Mouse (Mus musculus): Measurements from ENCODE around the gene Ntrk2.
A peak's percentile ranks its signal among the peaks of the same experiment; 100 is the strongest.

Gene Ntrk2

DNA sequence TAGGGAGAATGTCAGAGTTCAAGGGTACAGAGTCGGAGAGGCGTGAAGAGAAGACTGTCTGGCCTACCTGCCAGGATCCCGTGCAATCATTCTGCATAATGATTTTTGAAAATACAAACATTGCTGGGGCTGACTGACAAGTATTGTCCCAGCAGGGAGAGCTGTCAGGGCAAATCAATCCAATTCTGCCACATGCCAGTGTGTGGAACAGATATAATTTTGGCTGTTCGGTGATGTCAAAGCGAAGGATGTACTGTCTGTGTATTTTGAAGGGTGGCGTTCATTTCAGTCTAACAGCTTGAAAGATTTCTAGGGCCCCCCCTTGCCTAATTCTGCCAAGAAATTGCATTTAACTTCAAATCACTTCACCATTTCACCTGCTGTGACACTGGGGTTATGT is 224.2 kb downstream of the Ntrk2 start:
- DNase-seq (ENCODE audit: inconsistent age in 2 of 2, low spot score in 1 of 2), result no peak

DNA sequence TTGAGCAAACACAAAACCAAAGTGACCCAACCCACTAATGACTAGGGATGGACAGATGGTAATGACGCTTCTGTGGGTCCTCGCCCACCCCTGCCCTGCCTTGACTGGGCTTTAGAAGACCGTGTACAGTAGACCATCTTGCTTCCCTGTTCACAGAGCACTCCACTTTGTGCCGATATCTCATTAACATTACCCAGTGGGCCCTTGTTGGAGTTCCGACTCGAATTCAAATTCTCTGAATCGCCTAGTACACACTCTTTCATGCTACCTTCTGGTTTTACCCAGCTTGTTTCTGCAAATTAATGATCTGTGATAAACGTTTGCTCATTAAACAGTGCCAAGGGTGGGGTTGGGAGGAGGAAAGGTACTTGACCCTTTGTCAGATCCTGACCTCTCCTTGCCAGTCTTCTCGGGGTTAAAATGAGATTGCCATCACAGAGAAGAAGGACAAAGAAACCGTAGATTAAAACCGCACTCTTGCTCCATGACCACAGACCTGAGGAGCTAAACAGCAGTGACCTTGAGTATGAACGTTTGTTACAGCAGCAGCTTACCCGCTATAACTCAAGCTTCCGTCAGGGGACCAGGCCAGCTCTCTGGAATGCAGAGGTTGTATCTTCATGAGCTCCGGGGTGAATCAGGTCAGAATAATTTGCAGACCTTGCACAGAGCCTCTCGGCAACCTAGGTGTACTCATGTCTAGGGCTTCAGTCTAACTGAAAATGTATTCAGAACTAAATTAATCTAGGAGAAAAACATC is 234.0 kb downstream of the Ntrk2 start:
- no peak for DNase-seq (ENCODE audit: inconsistent age in 2 of 2, low spot score in 1 of 2)

DNA sequence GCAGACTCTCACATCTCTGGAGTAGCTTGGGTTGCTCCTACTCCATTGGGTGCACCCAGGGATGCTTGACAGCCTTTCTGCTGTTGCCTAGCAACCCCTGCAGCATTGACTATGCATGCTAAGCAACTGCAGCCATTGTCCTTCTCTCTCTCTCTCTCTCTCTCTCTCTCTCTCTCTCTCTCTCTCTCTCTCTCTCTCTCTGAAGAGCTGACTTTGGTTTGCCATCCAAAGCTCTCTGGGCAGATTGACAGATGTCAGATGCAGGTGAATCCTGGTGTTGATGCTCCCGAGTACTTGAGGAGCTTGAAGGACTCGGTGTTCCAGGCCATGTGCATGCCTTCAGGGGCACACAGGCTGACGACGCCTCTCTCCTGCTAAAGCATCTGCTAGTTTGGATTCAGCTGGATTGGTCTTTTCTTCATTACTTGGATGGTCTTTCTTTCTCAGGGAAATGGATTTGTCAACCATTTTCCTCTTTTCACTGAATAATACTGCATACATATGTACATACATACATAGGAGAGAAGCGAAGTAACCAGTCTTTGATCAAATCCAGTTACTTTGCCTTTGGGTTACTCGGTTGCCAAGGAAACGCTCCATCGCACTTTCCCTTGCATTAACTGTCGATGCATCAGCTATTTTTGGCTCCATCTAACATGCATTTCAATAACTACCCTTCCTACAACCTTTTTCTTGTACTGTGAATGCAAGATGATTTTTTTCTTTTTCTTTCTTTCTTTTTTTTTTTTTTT is 234.8 kb downstream of the Ntrk2 start:
- no peak for DNase-seq (ENCODE audit: inconsistent age in 2 of 2, low spot score in 1 of 2)

DNA sequence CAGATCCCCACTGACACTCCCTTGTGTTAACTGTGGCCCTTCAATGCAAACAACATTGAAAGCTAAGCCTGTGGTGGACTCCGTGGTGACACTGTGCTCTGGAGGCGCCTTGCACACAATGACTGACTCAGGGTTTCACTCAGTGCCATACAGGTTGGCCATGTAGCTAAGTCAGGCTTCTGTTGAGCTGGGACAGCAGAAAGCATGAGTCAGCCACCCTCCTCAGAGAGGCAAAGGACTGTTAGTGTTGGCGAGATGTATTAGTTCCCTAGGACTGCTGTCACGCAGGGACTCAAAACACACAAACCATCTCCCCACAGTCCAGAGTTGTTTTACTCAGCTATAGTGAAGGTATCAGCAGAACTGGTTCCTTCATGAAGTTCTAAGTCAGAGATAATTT is 245.8 kb downstream of the Ntrk2 start:
- DNase-seq (ENCODE audit: inconsistent age in 2 of 2, low spot score in 1 of 2), result no peak

DNA sequence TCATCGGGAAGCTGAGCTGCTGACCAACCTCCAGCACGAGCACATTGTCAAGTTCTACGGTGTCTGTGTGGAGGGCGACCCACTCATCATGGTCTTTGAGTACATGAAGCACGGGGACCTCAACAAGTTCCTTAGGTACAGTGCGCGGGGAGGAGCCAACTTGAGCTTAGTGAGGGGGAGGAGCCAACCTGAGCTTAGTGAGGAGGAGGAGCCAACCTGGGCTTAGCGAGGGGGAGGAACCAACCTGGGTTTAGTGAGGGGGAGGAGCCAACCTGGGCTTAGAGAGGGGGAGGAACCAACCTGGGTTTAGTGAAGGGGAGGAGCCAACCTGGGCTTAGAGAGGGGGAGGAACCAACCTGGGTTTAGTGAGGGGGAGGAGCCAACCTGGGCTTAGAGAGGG is 248.0 kb downstream of the Ntrk2 start:
- DNase-seq (ENCODE audit: inconsistent age in 2 of 2, low spot score in 1 of 2), result peak; percentile 10 to 38

DNA sequence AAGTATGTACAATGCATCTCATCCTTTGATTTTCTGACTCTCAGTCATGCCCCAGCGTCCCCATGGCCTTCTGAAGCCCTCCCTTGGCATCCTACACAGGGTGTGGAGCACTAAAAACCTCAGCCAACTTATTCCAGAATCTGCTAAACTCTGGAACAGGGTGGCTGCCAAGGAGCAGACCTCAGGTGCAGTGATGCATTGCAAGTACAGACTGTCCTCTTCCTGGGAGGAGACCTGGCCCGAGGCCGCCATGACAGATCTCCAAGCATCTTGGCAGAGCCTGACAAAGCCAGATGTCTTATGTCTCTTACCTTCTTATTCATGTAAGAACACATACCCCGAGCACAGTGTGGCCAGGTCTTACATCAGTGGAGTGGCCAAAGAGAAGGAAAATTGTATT is 250.5 kb downstream of the Ntrk2 start:
- DNase-seq (ENCODE audit: inconsistent age in 2 of 2, low spot score in 1 of 2), result no peak

DNA sequence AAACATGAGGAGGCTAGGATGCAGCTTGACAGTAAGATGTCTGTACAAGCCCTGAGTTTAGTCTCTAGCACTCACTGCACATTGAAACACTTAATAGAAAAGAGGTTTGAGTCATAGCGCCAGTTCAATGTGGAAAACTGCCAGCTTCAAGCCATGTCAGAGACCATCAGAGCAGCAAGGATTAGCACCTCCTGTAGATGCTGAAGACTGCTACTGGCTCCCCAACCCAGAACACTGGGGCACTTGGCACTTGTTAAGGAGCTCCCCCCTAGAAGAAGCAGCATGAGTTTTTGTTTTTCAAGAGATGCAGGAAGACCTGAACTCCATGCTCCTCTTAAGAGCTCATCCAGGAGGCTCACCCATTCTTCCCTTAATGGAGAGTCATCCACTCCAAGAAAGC is 251.5 kb downstream of the Ntrk2 start:
- no peak for DNase-seq (ENCODE audit: inconsistent age in 2 of 2, low spot score in 1 of 2)

DNA sequence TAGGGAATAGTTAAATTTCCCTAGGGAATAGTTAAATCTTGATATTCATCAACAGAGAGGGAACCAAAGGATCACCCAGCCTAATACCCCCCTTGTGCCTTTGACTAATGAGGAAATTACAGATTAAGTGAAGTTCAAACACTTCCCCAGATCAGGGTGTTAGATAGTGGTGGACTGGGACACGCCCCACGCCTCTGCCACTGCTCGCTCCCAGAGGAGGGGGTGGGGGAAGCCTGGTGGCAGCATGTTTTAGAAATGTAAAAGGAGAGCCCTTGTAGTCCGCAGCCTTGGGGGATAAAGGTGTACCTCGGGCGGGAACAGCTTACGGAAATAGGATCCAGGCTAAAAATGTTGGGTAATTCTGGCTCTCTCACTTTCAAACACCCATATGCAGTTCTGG is 252.7 kb downstream of the Ntrk2 start:
- DNase-seq (ENCODE audit: inconsistent age in 2 of 2, low spot score in 1 of 2), result no peak

DNA sequence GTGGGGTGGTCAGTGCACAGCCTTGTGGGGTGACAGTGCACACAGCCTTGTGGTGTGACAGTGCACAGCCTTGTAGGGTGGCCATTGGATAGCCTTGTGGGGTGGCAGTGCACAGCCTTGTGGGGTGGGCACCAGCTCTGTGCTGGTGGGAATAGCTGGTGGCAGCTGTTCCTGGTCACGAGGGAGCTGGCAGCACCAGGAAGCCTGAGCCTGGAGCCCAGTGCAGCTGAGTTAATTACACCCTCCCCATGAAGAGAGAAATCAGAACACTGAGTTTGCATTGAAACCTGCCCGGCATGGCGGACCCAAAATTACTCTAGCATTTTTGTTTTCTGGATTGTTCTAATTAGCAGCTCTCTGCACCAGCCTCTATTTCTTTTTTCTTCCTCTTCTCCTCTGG is 259.3 kb downstream of the Ntrk2 start:
- DNase-seq (ENCODE audit: inconsistent age in 2 of 2, low spot score in 1 of 2), result no peak

DNA sequence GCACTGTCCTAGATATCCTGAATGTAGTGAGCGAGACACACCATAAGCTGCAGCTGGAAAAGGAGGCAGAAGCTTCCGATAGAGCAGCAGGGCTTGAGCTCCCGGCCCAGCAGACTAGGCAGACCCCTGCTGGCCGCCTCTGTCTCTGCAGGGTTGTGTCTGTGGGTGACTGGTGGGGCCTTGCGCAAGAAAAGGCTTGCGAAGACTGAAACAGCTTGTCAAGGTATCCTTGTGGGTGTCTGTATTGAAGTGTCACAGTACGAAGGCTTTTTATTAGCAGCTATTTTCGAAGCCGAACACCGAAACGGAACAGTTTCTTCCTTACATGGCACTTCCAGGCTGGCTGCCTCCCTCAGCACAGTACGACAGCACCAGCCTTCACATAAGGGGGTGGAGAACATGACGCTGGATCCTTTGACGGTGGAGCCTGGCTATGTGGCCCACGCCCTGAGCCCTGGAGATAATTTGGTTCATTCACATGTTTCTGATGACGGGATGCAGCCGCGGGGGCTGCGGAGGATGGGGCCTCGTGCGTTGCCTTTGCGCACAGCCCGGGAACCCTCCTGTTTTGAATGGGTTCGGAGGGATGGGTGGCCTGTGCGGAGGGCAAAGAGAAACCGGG is 267.4 kb downstream of the Ntrk2 start:
- DNase-seq (ENCODE audit: inconsistent age in 2 of 2, low spot score in 1 of 2), result peak; percentile 74 to 93

DNA sequence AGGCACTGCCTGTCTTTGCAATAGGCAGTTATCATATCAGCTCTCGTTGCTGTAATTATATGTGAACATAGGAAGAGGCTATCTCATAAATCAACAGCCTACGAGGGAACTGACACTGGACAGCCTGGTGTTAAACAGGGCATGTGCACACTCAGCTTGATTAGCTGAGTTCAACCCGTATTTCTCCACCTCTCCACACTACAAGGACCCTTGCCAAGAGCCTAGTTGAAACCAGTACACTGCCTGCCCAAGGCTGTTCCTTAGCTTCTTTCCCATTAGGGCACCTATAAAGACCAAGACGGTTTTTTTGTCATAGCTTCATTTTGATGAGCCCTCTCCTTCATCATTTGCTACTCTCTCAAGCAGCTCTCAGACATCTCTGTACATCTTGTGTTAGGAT is 270.1 kb downstream of the Ntrk2 start:
- DNase-seq (ENCODE audit: inconsistent age in 2 of 2, low spot score in 1 of 2), result no peak

DNA sequence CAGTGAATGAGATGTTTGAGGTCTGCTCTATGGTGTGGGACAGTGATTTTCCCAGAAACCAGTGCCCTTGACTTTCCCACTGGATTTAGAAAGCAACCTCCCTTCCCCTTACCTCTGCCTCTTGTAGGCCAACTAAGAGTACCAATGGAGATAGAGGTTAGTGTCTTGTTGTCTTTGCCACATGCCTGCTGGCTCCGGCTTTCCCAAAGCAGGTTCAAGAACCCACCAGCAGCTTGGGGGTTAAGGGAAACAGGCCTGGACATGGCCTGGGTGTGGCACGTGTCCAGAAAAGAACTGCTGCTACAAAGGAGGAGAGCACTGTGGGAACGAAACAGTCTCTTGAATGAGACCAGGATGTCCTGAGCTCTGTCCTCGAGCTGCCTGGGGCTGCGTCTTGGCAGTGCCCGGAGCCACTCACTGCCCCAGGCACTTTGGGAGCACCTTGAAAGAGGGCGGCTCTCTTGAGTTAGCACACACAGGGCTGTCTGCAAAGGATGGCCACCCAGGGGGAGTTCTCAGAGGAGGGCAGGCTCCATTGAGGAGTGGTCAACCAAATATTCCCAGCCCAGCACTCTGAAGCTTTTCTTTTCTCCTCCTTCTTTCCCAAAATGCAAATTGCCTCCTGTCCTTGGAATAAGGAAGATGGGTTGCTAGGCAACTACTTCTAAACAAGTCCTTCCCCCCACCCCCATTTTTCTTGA is 273.5 kb downstream of the Ntrk2 start:
- no peak for DNase-seq (ENCODE audit: inconsistent age in 2 of 2, low spot score in 1 of 2)

DNA sequence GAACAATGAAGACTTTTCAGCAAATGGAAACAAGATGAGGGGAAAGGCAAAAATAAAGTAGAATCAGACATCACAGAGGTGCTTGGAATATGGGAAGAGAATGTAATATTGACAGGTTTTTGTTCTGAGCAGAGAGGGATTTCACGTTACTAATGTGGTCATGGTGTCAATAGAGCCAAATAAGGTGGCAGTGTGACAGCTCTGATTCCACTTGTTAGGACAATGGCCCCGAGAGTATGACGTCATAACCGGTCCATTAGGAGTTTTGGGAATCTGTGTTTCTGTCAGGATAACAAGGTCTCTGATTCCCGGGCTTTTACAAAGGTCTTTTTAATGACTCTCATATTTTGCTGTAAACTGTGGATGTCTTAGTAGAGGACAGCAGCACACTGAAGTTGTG is 274.1 kb downstream of the Ntrk2 start:
- DNase-seq (ENCODE audit: inconsistent age in 2 of 2, low spot score in 1 of 2), result no peak

DNA sequence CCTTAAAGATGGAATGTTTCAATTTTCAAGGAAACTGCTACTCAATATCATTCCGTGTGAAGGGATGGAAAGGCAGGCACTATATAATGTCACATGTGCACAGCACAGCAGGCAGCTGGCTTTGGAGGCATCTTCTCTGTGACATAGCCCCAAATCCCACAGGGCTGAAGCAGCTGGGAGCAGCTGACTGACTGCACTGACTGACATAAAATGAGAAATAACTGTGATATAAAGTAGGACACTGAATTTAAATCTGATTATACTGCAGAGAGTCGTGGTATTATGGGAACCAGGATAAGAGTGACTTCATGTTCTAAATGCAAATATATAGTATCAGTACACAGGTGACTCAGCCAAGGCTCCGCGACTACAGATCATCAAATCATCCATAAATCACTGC is 282.6 kb downstream of the Ntrk2 start:
- DNase-seq (ENCODE audit: inconsistent age in 2 of 2, low spot score in 1 of 2), result no peak

DNA sequence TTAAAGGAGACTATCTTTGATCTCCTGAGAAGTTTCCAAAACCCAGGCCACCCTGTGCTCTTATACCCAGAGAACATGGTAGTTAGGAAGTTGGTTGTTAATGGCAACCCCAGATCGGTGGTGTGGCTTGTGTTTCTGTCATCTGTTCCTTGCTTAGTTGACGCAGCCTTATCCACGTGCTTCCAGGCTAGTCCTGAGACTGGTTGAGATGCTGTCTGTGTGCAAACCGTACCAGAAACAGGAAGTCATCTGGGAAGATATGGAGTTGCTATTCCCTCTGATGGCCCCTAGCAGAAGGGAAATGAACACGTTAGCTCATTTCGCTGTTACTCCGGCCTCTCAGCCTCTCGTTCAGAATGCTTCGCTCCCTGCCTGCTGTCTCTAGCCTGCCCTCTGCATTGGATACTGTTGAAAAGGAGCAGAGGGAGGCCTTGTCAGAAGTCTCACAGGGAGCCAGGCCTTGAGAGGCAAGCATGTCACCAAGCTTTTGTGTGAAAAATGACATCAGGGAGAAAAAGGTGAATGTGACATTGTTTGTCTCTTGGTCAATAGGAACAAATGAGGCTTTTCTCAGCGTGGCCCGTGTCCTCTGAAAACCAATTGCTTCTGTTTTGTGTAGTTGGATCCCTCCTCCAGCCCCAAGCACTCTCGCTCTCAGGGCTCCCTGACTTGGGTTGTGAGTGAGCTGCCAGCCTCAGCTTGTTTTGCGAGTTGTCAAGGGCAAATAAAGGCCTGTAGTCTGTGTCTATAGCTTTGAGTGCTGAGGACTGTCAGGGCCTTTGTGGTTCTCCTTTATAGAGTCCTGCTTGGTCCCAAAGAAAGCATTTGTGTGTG is 285.0 kb downstream of the Ntrk2 start:
- DNase-seq (ENCODE audit: inconsistent age in 2 of 2, low spot score in 1 of 2), result no peak

DNA sequence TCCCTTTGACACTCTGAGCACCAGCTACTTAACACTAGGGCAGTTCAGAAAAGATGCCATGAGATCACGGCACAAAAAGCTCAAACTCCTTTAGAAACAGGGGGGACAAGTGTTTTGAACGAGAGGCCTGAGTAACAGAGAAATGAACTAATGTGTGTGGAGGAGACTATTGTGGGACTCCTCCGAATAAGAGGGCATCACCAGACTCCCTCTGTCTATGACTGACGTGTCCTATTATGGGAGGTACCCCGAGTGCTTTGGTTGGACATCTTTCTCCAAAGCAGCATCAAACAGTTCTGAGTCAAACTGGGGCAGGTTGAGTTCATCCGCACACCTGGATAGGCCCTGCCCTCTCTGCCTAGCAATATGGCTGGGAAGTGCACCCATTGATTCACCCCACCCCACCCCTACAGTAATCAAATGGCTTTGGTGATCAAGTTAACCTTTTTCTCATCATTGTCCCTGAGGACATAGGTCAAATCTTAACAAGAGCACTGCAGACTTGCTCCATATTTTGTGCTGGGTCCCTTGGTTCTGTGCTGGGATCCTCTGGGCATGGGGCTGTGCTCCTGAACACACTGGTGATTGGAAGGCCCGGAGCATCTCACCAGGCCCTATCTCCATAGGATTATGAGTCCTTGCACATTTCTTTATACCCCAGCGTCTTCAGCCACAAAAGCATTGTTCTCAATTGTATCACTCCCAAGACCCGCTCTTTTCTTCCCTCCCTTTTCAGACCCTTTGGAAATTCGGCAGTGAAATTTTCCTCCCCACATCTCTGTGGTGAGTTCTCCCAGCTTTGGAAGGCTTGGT is 285.9 kb downstream of the Ntrk2 start:
- no peak for DNase-seq (ENCODE audit: inconsistent age in 2 of 2, low spot score in 1 of 2)

DNA sequence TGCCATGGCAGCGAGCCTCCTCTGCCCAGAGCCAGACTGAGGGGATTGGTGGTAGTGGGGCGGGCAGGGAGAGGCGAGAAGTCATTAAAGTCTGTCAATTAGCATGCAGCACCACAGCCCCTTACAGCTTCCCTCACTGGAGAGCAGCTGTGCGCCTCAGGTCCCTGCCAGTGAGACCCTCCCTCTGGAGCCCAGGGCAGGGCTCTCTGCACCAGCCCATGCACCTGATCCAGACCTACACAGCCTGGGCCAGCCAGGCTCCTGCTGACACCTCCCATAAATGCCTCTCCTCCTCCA is 286.4 kb downstream of the Ntrk2 start:
- DNase-seq (ENCODE audit: inconsistent age in 2 of 2, low spot score in 1 of 2), result no peak

DNA sequence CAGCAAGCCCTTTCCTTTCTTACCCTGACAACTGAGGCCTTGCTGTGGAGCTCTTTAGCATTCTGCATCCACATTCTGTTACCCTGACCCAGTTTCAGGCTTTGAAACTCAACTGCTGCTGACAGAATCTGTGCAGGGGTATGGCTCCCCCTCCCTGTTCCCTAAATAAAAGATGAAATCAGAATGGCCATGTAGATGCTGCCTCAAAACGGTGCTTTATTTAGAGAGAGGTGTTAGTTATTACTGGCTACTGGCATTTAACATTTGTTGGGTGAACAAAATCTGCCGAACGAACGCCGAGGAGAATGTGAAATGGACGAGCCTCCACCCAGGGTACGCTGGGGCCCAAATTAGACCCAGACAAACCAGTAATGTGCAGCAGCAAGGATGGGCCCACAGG is 288.4 kb downstream of the Ntrk2 start:
- no peak for DNase-seq (ENCODE audit: inconsistent age in 2 of 2, low spot score in 1 of 2)

DNA sequence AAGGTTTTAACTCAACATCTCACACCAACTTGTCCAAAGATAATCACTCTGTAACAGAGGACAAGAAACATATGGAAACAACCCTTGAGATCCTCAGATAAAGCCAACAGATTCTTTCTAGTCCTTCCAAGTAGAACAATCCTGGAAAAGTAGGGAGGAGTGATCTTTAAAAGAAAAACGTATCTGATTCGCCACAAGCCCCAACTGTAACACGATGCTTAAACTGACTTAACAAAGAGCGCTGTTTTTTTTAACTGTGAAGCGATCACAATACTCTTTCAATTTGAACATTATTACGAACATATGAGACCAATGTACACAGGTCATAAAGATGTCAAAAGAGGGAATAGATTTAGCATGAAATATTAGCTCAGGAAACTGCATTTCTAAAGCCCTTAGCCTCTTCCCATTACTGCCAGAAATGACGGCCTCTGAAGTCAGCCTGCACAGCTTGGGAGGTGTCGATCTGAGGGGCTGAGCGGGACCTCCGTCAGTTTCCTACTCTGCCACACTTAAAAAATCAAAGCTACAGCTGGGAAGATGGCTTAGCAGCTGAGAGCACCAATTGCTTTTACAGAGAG is 289.5 kb downstream of the Ntrk2 start:
- DNase-seq (ENCODE audit: inconsistent age in 2 of 2, low spot score in 1 of 2), result no peak

DNA sequence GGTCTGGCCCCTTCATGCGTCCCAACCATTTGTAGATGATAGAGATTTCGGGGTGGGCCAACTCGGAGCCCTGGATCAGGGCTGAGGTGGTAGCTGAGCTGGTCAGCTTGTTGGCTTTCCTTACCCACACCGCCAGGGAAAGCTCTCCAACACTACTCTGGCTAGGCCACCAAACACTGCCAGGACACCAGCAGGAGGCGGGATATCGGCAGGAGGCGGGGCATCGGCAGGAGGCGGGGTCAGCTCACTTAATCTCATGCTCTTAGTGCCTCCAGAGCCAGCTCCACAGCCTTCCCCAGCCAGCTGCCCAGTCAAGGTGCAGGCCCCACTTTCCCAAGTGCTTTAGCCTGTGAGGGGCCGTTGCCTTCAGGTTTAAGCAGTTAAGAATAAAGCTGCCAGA is 293.7 kb downstream of the Ntrk2 start:
- DNase-seq (ENCODE audit: inconsistent age in 2 of 2, low spot score in 1 of 2), result no peak

All from adrenal gland, adult (tissue).